Mouse (Mus musculus) ES-Bruce4 (cell line): Measurements from ENCODE around the gene Sars.

Source experiments
- CTCF ChIP-seq: IDR thresholded peaks from one replicate; pipeline ENCODE4 v1.8.1; 2011; ENCODE audit warnings: low read depth, low read length
- EP300 ChIP-seq: IDR thresholded peaks from 2 replicates; pipeline ENCODE4 v1.6.1; 2011; ENCODE audit warnings: low read depth, low read length; ENCODE audit not compliant: insufficient read depth
- POLR2A ChIP-seq: IDR thresholded peaks from one replicate; pipeline ENCODE4 v1.8.1; 2011; ENCODE audit warnings: low read length; ENCODE audit not compliant: insufficient read depth

GRCm38 (mm10) chr3:108402528-108402920, 42.5 kb downstream of the Sars start:
- TF ChIP-seq CTCF, result no peak
- no peak for TF ChIP-seq EP300
- TF ChIP-seq POLR2A, result no peak
